Mouse (Mus musculus): ENCODE results near the gene Ctnnb1. TPM values are rescaled to one million over a fixed set of nuclear protein-coding genes. Genes with fewer than 3 reads are reported as not detected.

Gene Ctnnb1
- total RNA-seq, 2 experiments from 2014 or later: 754 to 848 TPM

- DNase-seq (ENCODE audit: low spot score in 2 of 2): no peak
These were observed 31.6 kb downstream of the Ctnnb1 start for GRCm38 (mm10) chr9:120960611-120961010.

- DNase-seq (ENCODE audit: low spot score in 2 of 2): no peak
These were observed 32.5 kb downstream of the Ctnnb1 start for GRCm38 (mm10) chr9:120961466-120961865.

- DNase-seq (ENCODE audit: low spot score in 2 of 2): no peak
These were observed 33.1 kb downstream of the Ctnnb1 start for GRCm38 (mm10) chr9:120961969-120962700.

GRCm38 (mm10) chr9:120963104-120963503 lies 34.1 kb downstream of the Ctnnb1 start:
- no peak for DNase-seq (ENCODE audit: low spot score in 2 of 2)

GRCm38 (mm10) chr9:120963720-120964119 lies 34.7 kb downstream of the Ctnnb1 start:
- no peak for DNase-seq (ENCODE audit: low spot score in 2 of 2)

GRCm38 (mm10) chr9:120964224-120964623 lies 35.2 kb downstream of the Ctnnb1 start:
- no peak for DNase-seq (ENCODE audit: low spot score in 2 of 2)

GRCm38 (mm10) chr9:120965007-120965406 lies 36.0 kb downstream of the Ctnnb1 start:
- no peak for DNase-seq (ENCODE audit: low spot score in 2 of 2)

GRCm38 (mm10) chr9:120973026-120973515 lies 44.1 kb downstream of the Ctnnb1 start:
- DNase-seq (ENCODE audit: low spot score in 2 of 2): no peak

- no peak for DNase-seq (ENCODE audit: low spot score in 2 of 2)
These were observed 45.2 kb downstream of the Ctnnb1 start for GRCm38 (mm10) chr9:120974209-120974608.

GRCm38 (mm10) chr9:120976158-120976557 lies 47.1 kb downstream of the Ctnnb1 start:
- no peak for DNase-seq (ENCODE audit: low spot score in 2 of 2)

GRCm38 (mm10) chr9:120976856-120977255 lies 47.8 kb downstream of the Ctnnb1 start:
- DNase-seq (ENCODE audit: low spot score in 2 of 2): no peak

GRCm38 (mm10) chr9:120981777-120982176 lies 52.8 kb downstream of the Ctnnb1 start:
- DNase-seq (ENCODE audit: low spot score in 2 of 2): no peak

- no peak for DNase-seq (ENCODE audit: low spot score in 2 of 2)
These were observed 54.8 kb downstream of the Ctnnb1 start for GRCm38 (mm10) chr9:120983849-120984248.

GRCm38 (mm10) chr9:120984509-120984908 lies 55.5 kb downstream of the Ctnnb1 start:
- DNase-seq (ENCODE audit: low spot score in 2 of 2): no peak

- DNase-seq (ENCODE audit: low spot score in 2 of 2): no peak
These were observed 56.0 kb downstream of the Ctnnb1 start for GRCm38 (mm10) chr9:120985009-120985408.

GRCm38 (mm10) chr9:120985524-120985923 lies 56.5 kb downstream of the Ctnnb1 start:
- DNase-seq (ENCODE audit: low spot score in 2 of 2): no peak

- no peak for DNase-seq (ENCODE audit: low spot score in 2 of 2)
These were observed 57.2 kb downstream of the Ctnnb1 start for GRCm38 (mm10) chr9:120986255-120986654.

GRCm38 (mm10) chr9:120986994-120987393 lies 58.0 kb downstream of the Ctnnb1 start:
- DNase-seq (ENCODE audit: low spot score in 2 of 2): no peak

- no peak for DNase-seq (ENCODE audit: low spot score in 2 of 2)
These were observed 59.1 kb downstream of the Ctnnb1 start for GRCm38 (mm10) chr9:120988088-120988487.

GRCm38 (mm10) chr9:120989806-120990700 lies 61.0 kb downstream of the Ctnnb1 start:
- no peak for DNase-seq (ENCODE audit: low spot score in 2 of 2)

GRCm38 (mm10) chr9:120991801-120992200 lies 62.8 kb downstream of the Ctnnb1 start:
- DNase-seq (ENCODE audit: low spot score in 2 of 2): no peak

GRCm38 (mm10) chr9:120993004-120993403 lies 64.0 kb downstream of the Ctnnb1 start:
- no peak for DNase-seq (ENCODE audit: low spot score in 2 of 2)

Data from adrenal gland, adult 18-20 months (tissue).